In the genomic region with DNA sequence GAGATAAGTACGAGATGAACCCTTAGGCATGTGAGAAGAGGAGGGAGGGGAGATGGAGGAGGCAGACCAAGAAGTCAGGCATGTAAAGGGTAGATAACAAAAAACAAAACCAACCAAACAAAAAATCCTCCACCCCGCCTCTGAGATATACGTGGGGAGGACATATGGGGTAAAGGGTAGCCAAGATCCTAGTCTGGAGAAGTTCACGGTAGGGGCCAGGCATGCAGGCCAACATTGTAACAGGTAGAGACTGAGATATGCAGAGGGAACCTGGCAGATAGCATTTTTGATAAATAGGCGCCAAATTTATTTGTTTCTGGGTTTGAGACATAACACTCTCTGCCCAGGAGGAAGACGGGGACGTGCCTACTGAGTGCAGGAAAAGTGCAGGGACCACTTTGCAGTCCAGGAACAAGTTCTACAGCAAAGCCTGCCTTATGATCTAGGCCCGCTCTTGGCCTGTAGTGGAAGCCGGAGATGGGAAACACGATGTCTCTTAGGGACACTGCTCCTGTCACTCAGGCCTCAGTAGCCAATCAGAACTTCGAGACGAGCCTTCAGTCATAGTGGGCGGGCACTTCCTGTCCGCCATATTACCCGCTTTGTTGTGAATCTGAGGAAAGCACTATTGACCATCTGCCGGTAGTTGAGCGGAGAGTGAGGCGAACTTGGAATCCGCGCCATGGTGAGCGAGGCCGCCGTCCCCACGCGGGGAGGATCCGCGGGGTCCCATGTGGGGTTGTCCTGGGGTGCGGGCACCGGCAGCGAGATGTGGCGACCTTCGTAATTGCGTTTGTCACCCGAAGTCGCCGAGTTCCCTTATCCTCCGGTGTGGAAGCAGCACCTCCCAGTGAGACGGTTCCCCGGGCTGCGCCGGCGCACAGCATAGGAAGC, we compare ENCODE assay signal across 8 mouse cellular contexts. TPM values are rescaled to one million over a fixed set of nuclear protein-coding genes. Genes with fewer than 3 reads are reported as not detected.
DNase-seq lines count a peak whose midpoint lies in the region; ATAC-seq lines count a peak whose summit lies in the region.
"Not testable (repeated sequence)": the region's sequence is repeated elsewhere in the genome, so short reads cannot be mapped to it uniquely, and the experiment has no call there.

A gene (plus strand): TSS at position 626 of the 894 bp plus-strand sequence.

- H3K4me2 ChIP-seq in hindbrain, embryonic 11.5 days (replicated peaks; ENCODE audit: low read depth, low read length), result peak within 1 kb of the TSS; percentile 32
- H3K4me2 ChIP-seq in lung, embryonic 16.5 days (ENCODE audit: low read depth, low read length), result peak within 1 kb of the TSS; percentile 55

- H3K4me3 ChIP-seq in hindbrain, embryonic 11.5 days (ENCODE audit: low read depth, low read length), result peak within 1 kb of the TSS; percentile 46
- peak within 1 kb of the TSS; percentile 58 for H3K4me3 ChIP-seq in lung, embryonic 16.5 days (ENCODE audit: low read length)

- ATAC-seq in hindbrain, embryonic 11.5 days (ENCODE audit: low FRiP score), result peak; percentile 98
- ATAC-seq in lung, embryonic 16.5 days (ENCODE audit: low read depth), result peak; percentile 99

- WGBS in hindbrain, embryonic 11.5 days, result 21% methylated on average over 39 of the region's 42 CpGs
- 15% methylated on average over 39 of the region's 42 CpGs for WGBS in lung, embryonic 16.5 days

- H3K9me3 ChIP-seq in hindbrain, embryonic 11.5 days (ENCODE audit: control insufficient read depth, low read length); lung, embryonic 16.5 days (ENCODE audit: control insufficient read depth, low read length): not testable (repeated sequence)

- H3K9ac ChIP-seq in hindbrain, embryonic 11.5 days (ENCODE audit: low read depth, low read length), result peak within 1 kb of the TSS; percentile 62
- H3K9ac ChIP-seq in lung, embryonic 16.5 days (ENCODE audit: low read length), result peak within 1 kb of the TSS; percentile 69

- H3K27me3 ChIP-seq in hindbrain, embryonic 11.5 days (ENCODE audit: control insufficient read depth, insufficient read depth, low read length); lung, embryonic 16.5 days (ENCODE audit: control insufficient read depth, insufficient read depth, low read depth, low read length): not testable (repeated sequence)

- H3K36me3 ChIP-seq in hindbrain, embryonic 11.5 days (ENCODE audit: control insufficient read depth, insufficient read depth, low read length); lung, embryonic 16.5 days (ENCODE audit: control insufficient read depth, insufficient read depth, low read length): not testable (repeated sequence)

- peak within 1 kb of the TSS; percentile 54; the same call in 1 of the 2 replicates for H3K27ac ChIP-seq in hindbrain, embryonic 11.5 days (ENCODE audit: low read depth, low read length)
- H3K27ac ChIP-seq in lung, embryonic 16.5 days (ENCODE audit: low read length), result peak within 1 kb of the TSS; percentile 70

- DNase-seq in MN1 (ENCODE audit: low spot score), result peak; percentile 97
- peak; percentile 84 for DNase-seq in cerebellum, adult 9-11 months
- peak; percentile 69 to 71 for DNase-seq in frontal cortex, postnatal 10 days (ENCODE audit: low spot score in 2 of 2)
- DNase-seq in hindbrain, embryonic 11.5 days (ENCODE audit: low spot score), result peak; percentile 80
- DNase-seq in layer of hippocampus, adult 9-11 months, result peak; percentile 87
- peak; percentile 13 for DNase-seq in ovary, postnatal 10 days (ENCODE audit: low spot score)
- peak; percentile 42 to 47 for DNase-seq in thymus, postnatal 10 days (ENCODE audit: low spot score in 2 of 2)

- H3K4me1 ChIP-seq in hindbrain, embryonic 11.5 days (replicated peaks; ENCODE audit: control insufficient read depth, insufficient read depth, low read length); lung, embryonic 16.5 days (replicated peaks; ENCODE audit: control insufficient read depth, insufficient read depth, low read length): not testable (repeated sequence)

RNA-seq across cellular contexts. Expression of the gene that starts here (rescaled TPM):
- polyA plus RNA-seq in hindbrain, embryonic 11.5 days (2014; fragmentation: Nextera tagmentation; extraction: Ambion mirVana), result 7.5 and 8.2 TPM in 2 replicates
- 5.2 and 5.7 TPM in 2 replicates for polyA plus RNA-seq in lung, embryonic 16.5 days (2015; fragmentation: Nextera tagmentation; extraction: Ambion mirVana)

Comparison
In these comparisons a context has a peak if more than half of its experiments do, and no peak if none do; other contexts are left out.
1. Peak in every context shown above with its lines: DNase-seq, ATAC-seq, H3K4me3 ChIP-seq and H3K27ac ChIP-seq.
2. DNase-seq: peak in every context shown above with its lines; median percentile 97 in MN1; 87 in layer of hippocampus, adult 9-11 months; 84 in cerebellum, adult 9-11 months; 80 in hindbrain, embryonic 11.5 days; 70 in frontal cortex, postnatal 10 days; 44 in thymus, postnatal 10 days; 13 in ovary, postnatal 10 days.